Mouse (Mus musculus): ENCODE results near the gene Dsn1.

DNA sequence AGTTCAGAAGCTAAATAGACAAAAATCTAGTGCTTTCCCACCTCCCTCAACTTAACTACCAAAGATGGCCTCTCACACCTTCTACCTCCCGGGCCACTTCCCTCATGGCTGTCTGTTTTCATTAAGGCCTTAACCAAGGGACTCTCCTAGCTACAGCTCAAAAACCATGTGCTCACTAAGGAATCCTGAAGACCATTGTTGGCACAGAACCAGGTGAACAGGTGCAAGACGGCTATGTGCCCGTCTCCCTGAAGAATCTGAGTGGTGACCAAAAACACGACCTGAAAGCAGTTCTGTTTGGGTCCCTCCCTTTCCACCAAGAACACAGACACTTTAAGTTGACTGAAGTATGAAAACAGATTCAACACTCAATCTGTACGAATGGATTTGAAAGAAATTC is 8.7 kb downstream of the Dsn1 start:
- TF ChIP-seq CTCF (IDR thresholded peaks at IDR 0.05; ENCODE audit: insufficient read depth, low read depth, low read length), result no peak
- no peak for TF ChIP-seq POLR2A (IDR thresholded peaks at IDR 0.05; ENCODE audit: insufficient read depth, low read depth, low read length)

Measured in olfactory bulb, adult 2 months (tissue).